Mouse (Mus musculus) adrenal gland, adult (tissue): Measurements from ENCODE around the gene Mfsd6.

Source experiments
- DNase-seq, 2 experiments: peaks; one replicate each; pipeline ENCODE4 v3.0.0; 2022 to 2023; ENCODE audit warnings: low spot score in 1 of 2; ENCODE audit not compliant: inconsistent age in 2 of 2

Mfsd6 gene

DNA sequence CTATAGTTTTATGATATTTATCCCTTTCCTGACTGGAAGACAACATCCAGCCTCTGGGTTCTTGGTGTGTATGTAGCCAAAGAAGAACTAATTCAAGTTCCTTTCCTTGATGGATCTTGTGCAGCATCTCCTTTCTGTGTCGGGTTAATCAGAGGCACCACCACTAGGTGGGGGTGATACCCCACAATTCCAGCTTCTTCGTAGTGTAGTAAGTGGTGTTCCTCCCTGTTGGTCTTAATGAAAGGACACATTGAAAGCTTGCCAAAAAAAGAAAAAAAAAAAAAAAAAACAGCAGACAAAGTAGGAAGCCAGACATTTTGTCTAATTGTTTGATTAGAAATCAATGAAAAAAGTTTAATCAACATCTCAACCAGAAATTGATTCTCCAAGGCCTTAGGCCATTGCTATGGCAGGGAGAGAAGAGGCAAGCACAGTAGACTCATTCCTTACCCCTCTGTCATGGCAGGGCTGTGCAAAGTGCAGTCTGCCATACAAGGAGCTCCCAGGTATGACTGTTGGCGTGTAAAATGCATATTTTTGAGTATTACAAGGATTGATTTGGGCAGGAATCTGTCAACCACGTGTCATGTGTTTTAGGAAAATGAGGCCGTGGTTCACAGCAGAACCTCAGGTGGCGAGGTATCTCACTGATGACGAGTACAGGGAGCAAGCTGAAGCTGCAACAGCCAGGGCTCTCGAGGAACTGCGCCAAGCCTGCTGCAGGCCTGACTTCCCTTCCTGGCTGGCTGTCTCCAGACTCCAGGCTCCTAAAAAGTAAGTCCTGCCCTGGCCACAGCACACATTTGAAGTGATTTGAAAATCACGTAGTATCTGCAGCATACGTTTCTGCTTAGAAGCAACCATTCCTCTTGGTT lies 78.9 kb downstream of the Mfsd6 start:
- DNase-seq = peak; percentile 65 to 89

- DNase-seq = no peak
These were observed 86.5 kb downstream of the Mfsd6 start for GRCm38 (mm10) chr1:52640736-52641135.

GRCm38 (mm10) chr1:52640266-52640665 lies 87.0 kb downstream of the Mfsd6 start:
- no peak for DNase-seq

- DNase-seq = no peak
These were observed 88.2 kb downstream of the Mfsd6 start for GRCm38 (mm10) chr1:52639090-52639489.

DNA sequence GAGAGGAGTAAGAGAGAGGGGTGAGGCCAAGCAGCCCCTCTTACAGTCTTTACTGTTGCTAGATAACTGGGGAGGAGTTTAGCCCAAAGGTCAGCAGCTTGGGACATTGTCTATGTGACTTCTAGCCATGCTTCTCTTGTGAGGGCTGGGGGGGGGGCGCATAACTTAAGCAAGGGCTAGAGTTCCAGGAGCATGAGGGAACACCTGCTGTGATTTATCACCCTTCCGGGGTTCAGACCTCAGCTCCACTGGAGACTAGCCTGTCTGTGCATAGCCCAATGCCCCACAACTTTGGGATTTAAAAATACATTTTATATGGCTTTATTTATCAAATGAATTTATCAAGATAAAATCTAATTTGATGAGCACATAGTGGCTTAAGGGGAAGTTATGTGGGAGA lies 89.2 kb downstream of the Mfsd6 start:
- DNase-seq = no peak

DNA sequence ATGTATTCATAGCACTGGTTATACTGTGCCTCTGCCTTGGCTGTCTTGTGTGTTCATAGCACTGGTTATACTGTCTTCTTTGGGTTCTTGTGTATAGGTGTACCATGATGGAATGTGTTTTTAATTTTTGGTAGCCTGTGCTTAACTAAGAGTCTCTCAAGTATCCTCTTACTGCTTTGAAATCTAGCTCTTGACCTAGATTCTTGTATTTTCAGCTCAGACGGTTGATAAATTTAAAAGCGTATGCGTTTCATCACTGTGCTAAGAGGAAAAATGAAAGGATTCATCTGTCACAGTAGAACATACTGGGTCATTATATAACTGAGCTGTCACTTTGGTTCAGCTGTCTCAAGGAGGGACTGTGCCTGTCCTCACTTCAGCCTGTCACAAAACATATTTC lies 91.3 kb downstream of the Mfsd6 start:
- no peak for DNase-seq

DNA sequence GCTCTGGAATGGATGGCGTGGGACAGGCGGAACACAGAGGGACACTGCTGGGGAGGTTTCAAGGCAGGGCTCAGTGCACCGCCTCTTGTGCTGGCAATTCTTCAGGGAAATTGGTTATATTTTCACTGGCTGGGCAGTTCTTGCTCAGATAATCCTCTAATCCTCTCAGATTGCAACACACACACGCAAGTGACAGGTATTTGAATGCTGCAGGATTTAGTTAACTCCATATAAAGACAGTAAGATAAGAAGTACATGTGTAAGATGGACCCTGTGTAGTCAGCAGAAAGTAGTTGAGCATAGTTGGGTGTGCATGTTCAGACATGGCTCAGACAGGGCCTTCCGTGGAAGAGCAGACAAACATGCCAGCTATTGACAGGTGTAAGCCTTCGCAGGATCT lies 93.0 kb downstream of the Mfsd6 start:
- DNase-seq = no peak

- no peak for DNase-seq
These were observed 95.7 kb downstream of the Mfsd6 start for GRCm38 (mm10) chr1:52631570-52631969.

GRCm38 (mm10) chr1:52630937-52631299 lies 96.3 kb downstream of the Mfsd6 start:
- DNase-seq = no peak

DNA sequence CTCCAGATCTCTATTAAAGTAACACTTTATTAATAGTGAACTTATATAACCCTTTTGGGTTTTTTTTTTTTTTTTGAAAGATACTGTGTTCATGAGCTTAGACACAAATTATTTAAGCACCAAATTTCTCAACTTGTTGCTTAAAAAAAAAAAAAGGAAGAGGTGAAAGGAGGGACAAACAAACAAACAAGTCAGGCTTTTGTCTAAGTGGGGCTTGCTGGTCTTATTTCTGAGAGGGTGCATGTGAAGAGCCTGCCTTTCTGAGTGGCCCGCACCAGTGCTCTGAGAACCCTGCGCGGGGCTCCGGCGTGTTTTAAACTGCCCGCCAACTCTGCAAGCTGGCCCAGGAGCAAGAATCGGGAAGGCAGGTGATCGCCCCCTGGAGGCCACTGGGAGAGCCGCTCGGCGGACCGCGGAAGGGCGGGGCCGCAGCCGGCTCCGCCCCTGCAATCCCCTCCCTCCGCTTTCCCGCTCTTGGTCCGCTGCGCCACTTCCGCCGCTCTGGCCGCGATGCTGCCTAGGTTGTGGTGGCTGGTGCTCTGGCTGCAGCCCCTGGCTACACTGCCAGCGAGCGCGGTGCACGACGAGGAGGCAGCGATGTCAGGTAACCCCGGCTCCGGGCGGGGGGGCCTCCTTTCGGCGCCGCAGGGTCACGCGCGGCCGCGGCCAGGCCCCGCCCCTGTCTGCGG lies 96.9 kb downstream of the Mfsd6 start, which contains the start of gene Nemp2:
TSS of gene Nemp2 (plus strand) at position 456 of the 689 bp plus-strand sequence.
- DNase-seq = peak; percentile 92 to 98

- DNase-seq = no peak
These were observed 106.8 kb downstream of the Mfsd6 start for GRCm38 (mm10) chr1:52620442-52620841.

DNA sequence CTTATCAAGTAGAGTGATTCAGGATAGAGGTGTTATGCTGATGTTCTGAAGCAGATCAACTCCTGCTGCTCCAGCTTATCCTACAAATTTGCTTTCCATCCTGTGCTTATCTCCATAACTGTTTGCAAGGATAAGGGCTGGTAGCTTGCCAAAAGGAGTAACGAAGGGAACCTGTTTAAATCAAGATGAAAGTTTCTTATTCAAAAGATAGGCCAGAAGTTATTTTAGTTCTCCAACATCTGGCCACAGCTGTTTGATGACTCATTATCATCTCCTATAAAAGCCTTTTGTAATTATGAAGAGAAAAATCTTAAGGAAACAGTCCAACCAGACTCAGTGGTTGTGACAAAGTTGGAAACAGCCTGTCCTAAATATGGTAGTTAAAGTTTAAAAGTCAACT lies 109.0 kb downstream of the Mfsd6 start:
- no peak for DNase-seq

GRCm38 (mm10) chr1:52608486-52608885 lies 118.8 kb downstream of the Mfsd6 start:
- peak; percentile 20 to 64 for DNase-seq

- DNase-seq = no peak
These were observed 119.6 kb downstream of the Mfsd6 start for GRCm38 (mm10) chr1:52607700-52608099.
